Mouse (Mus musculus) liver, embryonic 11.5 days (tissue): Measurements from ENCODE around the gene Gm5483. TPM values are rescaled to one million over a fixed set of nuclear protein-coding genes. Genes with fewer than 3 reads are reported as not detected.
"Not testable (repeated sequence)": the region's sequence is repeated elsewhere in the genome, so short reads cannot be mapped to it uniquely, and the experiment has no call there.

Source experiments
- ATAC-seq: fragments of 200-750 bp; cut with Nextera tagmentation; replicated peaks from 2 replicates; pipeline ENCODE4 v1.8.0; 2017; ENCODE audit warnings: moderate number of reproducible peaks, mild to moderate bottlenecking, moderate TSS enrichment, moderate library complexity; ENCODE audit not compliant: low FRiP score
- DNase-seq: peaks from one replicate; pipeline ENCODE4 v3.0.0-alpha.2; 2017; ENCODE audit warnings: low spot score
- H3K27ac ChIP-seq: fragments of 300-500 bp; sonication (generic); 2 replicates; pipeline ENCODE4 v1.5.1; 2014; ENCODE audit warnings: mild to moderate bottlenecking, low read depth, low read length, control low read depth
- H3K27me3 ChIP-seq: fragments of 300-500 bp; sonication (generic); replicated peaks from 2 replicates; pipeline ENCODE4 v1.6.1; 2014; ENCODE audit warnings: low read length, mixed read lengths; ENCODE audit not compliant: control insufficient read depth, insufficient read depth
- H3K36me3 ChIP-seq: fragments of 300-500 bp; sonication (generic); 2 replicates; pipeline ENCODE4 v1.6.1; 2014; ENCODE audit warnings: mild to moderate bottlenecking, low read length, moderate library complexity, mixed read lengths; ENCODE audit not compliant: control insufficient read depth, insufficient read depth
- H3K4me1 ChIP-seq: fragments of 300-500 bp; sonication (generic); replicated peaks from 2 replicates; pipeline ENCODE4 v1.6.1; 2014; ENCODE audit warnings: low read length, mixed read lengths; ENCODE audit not compliant: control insufficient read depth, insufficient read depth
- H3K4me2 ChIP-seq: fragments of 300-500 bp; sonication (generic); 2 replicates; pipeline ENCODE4 v1.6.1; 2014; ENCODE audit warnings: mild to moderate bottlenecking, control low read depth, moderate library complexity
- H3K4me3 ChIP-seq: fragments of 300-500 bp; sonication (generic); 2 replicates; pipeline ENCODE4 v1.5.1; 2014; ENCODE audit warnings: low read depth, low read length, control low read depth
- H3K9ac ChIP-seq: fragments of 300-500 bp; sonication (generic); 2 replicates; pipeline ENCODE4 v1.6.1; 2014; ENCODE audit warnings: low read depth, low read length, control low read depth
- H3K9me3 ChIP-seq: fragments of 300-500 bp; sonication (generic); 2 replicates; pipeline ENCODE4 v1.6.1; 2016; ENCODE audit warnings: low read length, inconsistent platforms, mixed read lengths; ENCODE audit not compliant: control insufficient read depth
- WGBS: fragments of 180-500 bp; shearing (Covaris S2); extraction: QIAGEN DNeasy Blood & Tissue Kit; methylation state at CpG from one replicate; pipeline ENCODE4 v1.1.7; 2014; 5-methylcytosine and 5-hydroxymethylcytosine counted together
- polyA plus RNA-seq: library from polyadenylated mRNA; unstranded; fragments of >200 nt; fragmentation: Nextera tagmentation; extraction: Ambion mirVana; gene quantifications from 2 replicates; pipeline ENCODE4 v1.2.1, GENCODE M21; 2014

Gene Gm5483
- polyA plus RNA-seq, 1 experiment from 2014 or later = 24.8 TPM

DNA sequence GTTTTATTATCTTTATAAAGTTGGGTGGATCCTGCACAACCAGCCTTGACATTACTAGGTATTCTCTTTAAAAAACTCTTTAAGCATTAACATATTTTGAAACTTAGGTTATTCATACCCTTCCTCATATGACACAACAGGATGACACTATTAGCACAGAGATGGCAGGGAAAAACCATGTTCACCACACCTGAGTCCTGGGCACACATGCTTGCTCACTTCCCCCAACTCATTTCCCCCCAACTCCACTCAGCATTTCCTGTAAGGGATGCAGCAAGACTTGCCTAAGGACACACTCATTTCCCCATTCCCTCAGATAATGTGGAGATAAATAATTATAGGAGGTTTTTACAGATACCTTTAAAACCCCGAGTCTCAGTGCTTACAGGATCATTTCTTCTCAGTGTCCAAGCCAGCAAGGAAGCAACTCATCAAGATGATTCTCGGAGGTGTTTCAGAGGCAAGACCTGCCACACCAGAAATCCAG, 26.0 kb downstream of the Gm5483 start, which contains the start of gene Gm5416:
TSS of gene Gm5416 (plus strand) at position 437 of the 487 bp plus-strand sequence.
- DNase-seq = no peak
- Histone ChIP-seq H3K9ac (no peak within 1 kb of the TSS), H3K9me3 (no peaks in the 10 kb centered on the region), H3K27me3 (no peaks in the 10 kb centered on the region), H3K27ac (no peak within 1 kb of the TSS), H3K4me1 (no peaks in the 10 kb centered on the region), H3K4me2 (no peak within 1 kb of the TSS), H3K36me3 (no peaks in the 10 kb centered on the region), H3K4me3 (no peak within 1 kb of the TSS)
- 73% methylated on average over 2 of the region's 2 CpGs for WGBS
- ATAC-seq = no peak

GRCm38 (mm10) chr16:36221168-36221567, 37.2 kb downstream of the Gm5483 start, which contains the start of gene 2010005H15Rik:
2010005H15Rik (plus strand) TSS chr16:36221468.
- ATAC-seq, H3K9ac ChIP-seq, H3K9me3 ChIP-seq, H3K4me3 ChIP-seq, H3K27ac ChIP-seq, H3K27me3 ChIP-seq, H3K4me1 ChIP-seq, H3K36me3 ChIP-seq, DNase-seq, H3K4me2 ChIP-seq: not testable (repeated sequence)
- 90% methylated on average over 6 of the region's 7 CpGs for WGBS

Other genes with a start within 250 kb of the Gm5483 start
- gene Parp9, start 245.7 kb upstream of the Gm5483 start, polyA plus RNA-seq = 4.1 and 5.7 TPM in 2 replicates
- 3.2 and 3.8 TPM in 2 replicates for gene Dtx3l, start 245.1 kb upstream of the Gm5483 start, polyA plus RNA-seq
- 53.6 and 63.6 TPM in 2 replicates for gene Kpna1, start 205.5 kb upstream of the Gm5483 start, polyA plus RNA-seq
- gene Wdr5b, start 143.0 kb upstream of the Gm5483 start, polyA plus RNA-seq = 4.6 and 6.3 TPM in 2 replicates
- gene Fam162a, start 112.6 kb upstream of the Gm5483 start, polyA plus RNA-seq = 493 and 545 TPM in 2 replicates
- gene Ccdc58, start 112.5 kb upstream of the Gm5483 start, polyA plus RNA-seq = 121 and 137 TPM in 2 replicates
- 0.10 TPM in 1 of 2 replicates, not detected in the other for gene Csta1, start 53.0 kb upstream of the Gm5483 start, polyA plus RNA-seq
- 4.1 and 5.4 TPM in 2 replicates for gene Stfa2l1, start 27.4 kb upstream of the Gm5483 start, polyA plus RNA-seq
- not detected in 2 replicates for gene Gm5416, start 26.2 kb downstream of the Gm5483 start, polyA plus RNA-seq
- 1.3 TPM in 1 of 2 replicates, not detected in the other for gene 2010005H15Rik, start 37.3 kb downstream of the Gm5483 start, polyA plus RNA-seq
- 55.5 TPM in 2 replicates for gene Stfa1, start 92.7 kb downstream of the Gm5483 start, polyA plus RNA-seq
- gene BC117090, start 150.1 kb downstream of the Gm5483 start, polyA plus RNA-seq = not detected in 2 replicates
- gene BC100530, start 183.5 kb downstream of the Gm5483 start, polyA plus RNA-seq = 45.0 and 59.4 TPM in 2 replicates
- 1.6 and 2.3 TPM in 2 replicates for gene Stfa2, start 224.2 kb downstream of the Gm5483 start, polyA plus RNA-seq